Mouse (Mus musculus) right cerebral cortex, postnatal 10 days (tissue): ENCODE data around the gene Mvd.

Experiments
- DNase-seq, 2 experiments: peaks; one replicate each; pipeline ENCODE4 v3.0.0; 2021; ENCODE audit warnings: low spot score in 2 of 2

Gene Mvd

GRCm38 (mm10) chr8:122426145-122426544, 17.1 kb downstream of the Mvd start:
- no peak for DNase-seq

- DNase-seq, result no peak
Observed at GRCm38 (mm10) chr8:122423659-122424058, 19.6 kb downstream of the Mvd start.

- no peak for DNase-seq
Observed at GRCm38 (mm10) chr8:122423217-122423616, 20.0 kb downstream of the Mvd start.

GRCm38 (mm10) chr8:122421376-122422070, 21.7 kb downstream of the Mvd start, which contains the start of gene Il17c:
Gene Il17c, plus strand, starts transcription at chr8:122422020.
- no peak for DNase-seq

GRCm38 (mm10) chr8:122419881-122420555, 23.2 kb downstream of the Mvd start:
- DNase-seq, result peak; percentile 53 to 69

- no peak for DNase-seq
Observed at GRCm38 (mm10) chr8:122415554-122415953, 27.7 kb downstream of the Mvd start.

GRCm38 (mm10) chr8:122414311-122414710, 28.9 kb downstream of the Mvd start:
- DNase-seq, result no peak

GRCm38 (mm10) chr8:122407678-122408077, 35.5 kb downstream of the Mvd start:
- no peak for DNase-seq

- DNase-seq, result no peak
Observed at GRCm38 (mm10) chr8:122405146-122405805, 37.9 kb downstream of the Mvd start.

GRCm38 (mm10) chr8:122398186-122398585, 45.0 kb downstream of the Mvd start:
- no peak for DNase-seq

GRCm38 (mm10) chr8:122395291-122395690, 47.9 kb downstream of the Mvd start:
- DNase-seq, result no peak

- DNase-seq, result no peak
Observed at GRCm38 (mm10) chr8:122393717-122394116, 49.5 kb downstream of the Mvd start.

- DNase-seq, result no peak
Observed at GRCm38 (mm10) chr8:122390758-122391157, 52.5 kb downstream of the Mvd start.

GRCm38 (mm10) chr8:122389357-122389756, 53.9 kb downstream of the Mvd start:
- no peak for DNase-seq
